Mouse (Mus musculus): ENCODE measurements around the gene Zfp352. TPM values are rescaled to one million over a fixed set of nuclear protein-coding genes. Genes with fewer than 3 reads are reported as not detected.

Zfp352 gene
- polyA plus RNA-seq, 1 experiment, result not detected

GRCm38 (mm10) chr4:90269781-90270180 lies 51.2 kb downstream of the Zfp352 start:
- H3K27me3 ChIP-seq (ENCODE audit: control insufficient read depth, insufficient read depth, low read length), result no peaks in the 10 kb centered on the region
- H3K4me3 ChIP-seq (ENCODE audit: control insufficient read depth, insufficient read depth, low read length), result no peak overlapping the region
- H3K4me1 ChIP-seq (replicated peaks; ENCODE audit: control insufficient read depth, insufficient read depth, low read length), result no peaks in the 10 kb centered on the region
- DNase-seq, result no peak
- H3K36me3 ChIP-seq (ENCODE audit: control insufficient read depth, insufficient read depth, low read length), result no peaks in the 10 kb centered on the region
- no peak overlapping the region for H3K27ac ChIP-seq (ENCODE audit: control insufficient read depth, insufficient read depth, low read length)
- TF ChIP-seq POLR2A (IDR thresholded peaks at IDR 0.05; ENCODE audit: control insufficient read depth, extremely low read depth, insufficient read depth, low read length, poor library complexity), result no peak
- TF ChIP-seq CTCF (IDR thresholded peaks at IDR 0.05; ENCODE audit: borderline replicate concordance, control insufficient read depth, extremely low read depth, insufficient read depth, low read length, poor library complexity), result no peak

Data from thymus, adult 2 months (tissue).